Mouse (Mus musculus): ENCODE data around the gene Hyal3. TPM values are rescaled to one million over a fixed set of nuclear protein-coding genes. Genes with fewer than 3 reads are reported as not detected.

Hyal3 gene
- total and polyA plus RNA-seq, 2 experiments from 2014 or later, result 1.9 to 4.9 TPM

DNA sequence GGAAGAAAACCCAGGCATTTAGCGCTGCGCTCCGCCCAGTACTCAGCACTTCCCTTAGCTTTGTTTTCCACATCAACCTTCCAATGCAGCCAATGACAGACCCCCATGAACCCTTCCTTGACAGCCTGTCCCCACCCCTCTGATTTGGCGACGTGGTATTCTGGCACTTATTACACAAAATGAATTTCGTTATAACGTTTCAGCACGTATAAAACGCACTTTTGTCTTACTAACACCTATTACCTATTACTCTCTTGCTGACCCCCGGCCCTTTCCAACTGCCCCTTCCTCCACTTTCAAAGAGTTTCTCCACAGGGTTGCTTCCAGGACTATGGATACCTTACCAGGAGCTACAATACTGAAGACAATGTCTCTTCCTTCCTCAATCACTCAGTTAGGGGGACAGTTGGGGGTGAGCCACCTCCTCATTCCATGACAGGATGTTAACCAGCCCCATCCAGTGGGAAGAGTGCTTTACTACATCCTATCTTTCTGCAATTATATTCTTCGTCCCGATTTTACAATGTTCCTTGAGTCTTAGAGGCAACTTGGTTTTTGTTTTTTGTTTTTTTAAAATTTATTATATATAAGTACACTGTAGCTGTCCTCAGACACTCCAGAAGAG, 32.4 kb downstream of the Hyal3 start:
- no peaks in the 10 kb centered on the region for H3K9me3 ChIP-seq (ENCODE audit: low read length)
- ATAC-seq (no peak; the same call in 1 of the 2 replicates), DNase-seq (ENCODE audit: low spot score) (peak; percentile 64)
- H3K9ac ChIP-seq (replicated peaks; ENCODE audit: low read length), result no peak overlapping the region; the same call in 1 of the 2 replicates
- TF ChIP-seq CTCF (IDR thresholded peaks at IDR 0.05; ENCODE audit: low read depth), result peak; percentile 54; the same call in 1 of the 2 replicates
- H3K27ac ChIP-seq, result peak overlapping the region; percentile 98
- H3K4me2 ChIP-seq (ENCODE audit: low read depth, low read length), result peak overlapping the region; percentile 56
- peaks cover 13% of the 10 kb centered on the region for H3K4me1 ChIP-seq (ENCODE audit: insufficient read depth, low read length)
- H3K4me3 ChIP-seq (ENCODE audit: low read length), result peak overlapping the region; percentile 26; the same call in 1 of the 2 replicates
- 6% methylated on average over 12 of the region's 12 CpGs for WGBS
- peaks cover 20% of the 10 kb centered on the region for H3K36me3 ChIP-seq (ENCODE audit: insufficient read depth, low read length)
- no peaks in the 10 kb centered on the region for H3K27me3 ChIP-seq (ENCODE audit: insufficient read depth, low read length)

DNA sequence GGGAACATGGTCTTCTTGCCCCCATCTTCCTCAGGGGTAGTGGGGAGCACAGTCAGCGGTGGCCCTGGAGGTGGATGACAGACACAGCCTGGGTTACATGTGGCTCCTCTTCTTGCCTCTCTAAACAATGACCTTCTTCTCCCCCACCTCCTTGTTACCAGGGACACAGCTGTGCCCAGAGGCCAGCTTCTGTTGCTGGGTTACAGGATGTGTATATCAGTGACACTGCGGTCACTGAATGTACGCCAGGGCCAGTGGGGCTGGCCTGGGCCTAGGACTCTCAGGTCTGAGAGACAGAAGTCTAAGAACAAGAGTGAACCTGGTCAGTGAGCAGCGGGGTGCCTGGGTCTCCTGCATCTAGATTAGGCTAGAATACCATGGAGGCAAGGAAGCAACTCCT, 34.4 kb downstream of the Hyal3 start:
- peaks cover 13% of the 10 kb centered on the region for H3K4me1 ChIP-seq (ENCODE audit: insufficient read depth, low read length)

DNA sequence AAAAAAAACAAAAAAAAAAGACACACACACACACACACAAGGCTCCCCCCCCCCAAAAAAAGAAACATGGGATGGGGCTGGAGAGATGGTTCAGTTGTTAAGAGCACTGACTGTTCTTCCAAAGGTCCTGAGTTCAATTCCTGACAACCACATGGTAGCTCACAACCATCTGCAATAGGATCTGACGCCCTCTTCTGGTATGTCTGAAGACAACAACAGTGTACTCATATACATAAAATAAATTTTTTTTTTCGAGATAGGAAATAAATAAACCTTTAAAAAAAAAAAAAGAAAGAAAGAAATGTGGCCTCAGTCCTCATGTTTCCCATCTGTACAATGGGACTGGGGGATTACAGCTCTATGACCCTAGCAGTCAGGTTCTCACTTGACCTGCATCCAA, 36.8 kb downstream of the Hyal3 start:
- Histone ChIP-seq H3K4me3 (ENCODE audit: low read length) (no peak overlapping the region), H3K4me1 (ENCODE audit: insufficient read depth, low read length) (no peaks in the 10 kb centered on the region), H3K9me3 (ENCODE audit: low read length) (no peaks in the 10 kb centered on the region), H3K9ac (replicated peaks; ENCODE audit: low read length) (no peak overlapping the region), H3K36me3 (ENCODE audit: insufficient read depth, low read length) (peaks cover 33% of the 10 kb centered on the region), H3K27ac (no peak overlapping the region), H3K27me3 (ENCODE audit: insufficient read depth, low read length) (no peaks in the 10 kb centered on the region), H3K4me2 (ENCODE audit: low read depth, low read length) (no peak overlapping the region)
- TF ChIP-seq CTCF (IDR thresholded peaks at IDR 0.05; ENCODE audit: low read depth), result peak; percentile 25; the same call in 1 of the 2 replicates
- DNase-seq (ENCODE audit: low spot score), result no peak
- WGBS, result 76% methylated on average over 2 of the region's 2 CpGs
- ATAC-seq, result no peak

More for the DNA sequence above, 34.4 kb downstream of the Hyal3 start:
- DNase-seq (ENCODE audit: low spot score) (peak; percentile 25), ATAC-seq (no peak)
- H3K4me2 ChIP-seq (ENCODE audit: low read depth, low read length), result no peak overlapping the region
- no peak overlapping the region for H3K4me3 ChIP-seq (ENCODE audit: low read length)
- H3K9me3 ChIP-seq (ENCODE audit: low read length), result no peaks in the 10 kb centered on the region
- WGBS, result 39% methylated on average over 4 of the region's 4 CpGs
- peaks cover 33% of the 10 kb centered on the region for H3K36me3 ChIP-seq (ENCODE audit: insufficient read depth, low read length)
- no peak overlapping the region for H3K9ac ChIP-seq (replicated peaks; ENCODE audit: low read length)
- TF ChIP-seq CTCF (IDR thresholded peaks at IDR 0.05; ENCODE audit: low read depth), result no peak
- no peaks in the 10 kb centered on the region for H3K27me3 ChIP-seq (ENCODE audit: insufficient read depth, low read length)
- H3K27ac ChIP-seq, result 0 out of 2 replicates have a peak overlapping the region, but pooled peaks have one; percentile 41

DNA sequence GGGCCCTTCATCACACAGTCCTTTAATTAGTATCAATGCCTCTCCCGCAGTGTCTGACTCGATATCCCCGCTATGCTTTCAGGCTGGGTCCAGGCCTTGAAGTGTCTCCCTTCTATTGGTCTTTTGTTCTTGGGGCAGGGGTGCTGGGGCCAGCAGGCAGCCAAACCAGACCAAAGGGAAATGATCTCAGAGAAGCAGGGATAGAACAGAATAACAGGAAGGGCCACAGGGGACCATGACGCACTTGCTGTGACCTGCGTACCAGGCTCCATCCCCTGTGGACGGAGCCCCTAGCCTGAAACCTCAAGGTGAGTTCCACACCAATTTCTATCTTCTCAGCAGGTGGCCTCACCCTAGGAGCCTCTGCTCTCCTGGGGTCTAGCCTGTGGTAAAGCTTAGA, 37.5 kb downstream of the Hyal3 start:
- 79% methylated on average over 6 of the region's 6 CpGs for WGBS
- Histone ChIP-seq H3K9me3 (ENCODE audit: low read length) (no peaks in the 10 kb centered on the region), H3K27ac (peak overlapping the region; percentile 71), H3K4me2 (ENCODE audit: low read depth, low read length) (no peak overlapping the region), H3K4me1 (ENCODE audit: insufficient read depth, low read length) (no peaks in the 10 kb centered on the region), H3K9ac (replicated peaks; ENCODE audit: low read length) (no peak overlapping the region), H3K27me3 (ENCODE audit: insufficient read depth, low read length) (no peaks in the 10 kb centered on the region), H3K4me3 (ENCODE audit: low read length) (no peak overlapping the region), H3K36me3 (ENCODE audit: insufficient read depth, low read length) (peaks cover 36% of the 10 kb centered on the region)
- no peak for TF ChIP-seq CTCF (IDR thresholded peaks at IDR 0.05; ENCODE audit: low read depth)
- DNase-seq (ENCODE audit: low spot score) (no peak), ATAC-seq (no peak)

DNA sequence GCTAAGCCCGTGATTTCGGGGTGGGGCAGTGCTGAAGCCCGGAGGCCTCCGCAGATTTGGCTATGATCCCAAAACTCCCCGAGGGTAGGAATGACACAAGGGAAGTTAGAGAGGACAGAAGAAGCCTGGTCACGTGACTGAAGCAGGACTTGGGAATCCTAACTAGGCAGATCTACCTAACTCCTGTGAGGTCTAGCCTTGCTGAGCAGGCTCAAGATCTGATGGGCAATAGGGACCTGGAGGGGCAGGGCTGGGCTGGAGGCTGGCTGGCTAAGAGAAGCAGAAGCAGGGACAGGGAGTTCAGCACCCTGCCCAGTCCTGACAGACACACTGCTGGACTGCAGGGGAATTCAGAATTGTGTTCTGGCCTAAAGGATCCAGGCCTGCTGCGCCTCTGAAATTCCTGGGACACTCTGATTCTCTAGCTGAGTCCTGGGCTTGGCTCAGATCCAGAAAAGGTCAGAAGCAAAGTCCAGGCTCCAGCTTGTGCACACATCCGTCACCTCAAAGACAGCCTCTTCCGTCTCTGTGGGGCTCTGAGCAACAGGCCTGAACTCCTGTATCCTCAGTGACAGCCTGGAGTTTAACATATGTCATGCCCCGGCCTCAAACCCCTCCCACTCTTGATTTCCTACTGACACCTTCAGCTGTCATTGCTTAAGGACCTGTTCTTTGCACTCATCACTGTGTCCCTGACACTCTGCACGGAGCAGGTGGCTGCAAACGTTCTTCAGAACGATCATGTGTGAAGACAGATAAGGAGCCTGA, 38.3 kb downstream of the Hyal3 start:
- ATAC-seq (peak; percentile 25; the same call in 1 of the 2 replicates), DNase-seq (ENCODE audit: low spot score) (peak; percentile 62)
- no peaks in the 10 kb centered on the region for H3K9me3 ChIP-seq (ENCODE audit: low read length)
- no peaks in the 10 kb centered on the region for H3K4me1 ChIP-seq (ENCODE audit: insufficient read depth, low read length)
- peak overlapping the region; percentile 71 for H3K27ac ChIP-seq
- no peaks in the 10 kb centered on the region for H3K27me3 ChIP-seq (ENCODE audit: insufficient read depth, low read length)
- WGBS, result 23% methylated on average over 13 of the region's 13 CpGs
- peaks cover 38% of the 10 kb centered on the region for H3K36me3 ChIP-seq (ENCODE audit: insufficient read depth, low read length)
- no peak overlapping the region for H3K9ac ChIP-seq (replicated peaks; ENCODE audit: low read length)
- TF ChIP-seq CTCF (IDR thresholded peaks at IDR 0.05; ENCODE audit: low read depth), result no peak
- no peak overlapping the region for H3K4me3 ChIP-seq (ENCODE audit: low read length)
- no peak overlapping the region for H3K4me2 ChIP-seq (ENCODE audit: low read depth, low read length)

DNA sequence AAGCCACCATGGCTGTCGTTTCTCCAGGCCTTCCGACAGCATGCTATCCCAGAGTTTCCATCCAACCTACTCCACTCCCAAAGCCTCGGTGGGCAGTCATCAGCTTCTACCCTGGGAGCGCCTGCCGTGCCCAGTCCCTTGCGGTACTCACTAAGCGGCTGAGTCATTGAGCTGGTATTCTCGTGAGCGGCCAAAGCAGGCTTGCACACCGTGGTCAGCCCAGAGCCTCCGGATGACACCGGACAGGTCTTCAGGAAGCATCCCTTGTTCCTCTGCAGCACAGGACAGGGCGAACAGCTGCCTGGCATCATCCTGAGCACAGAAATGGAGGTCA, 38.9 kb downstream of the Hyal3 start:
- peaks cover 38% of the 10 kb centered on the region for H3K36me3 ChIP-seq (ENCODE audit: insufficient read depth, low read length)

More for the DNA sequence above, 38.9 kb downstream of the Hyal3 start:
- no peak overlapping the region for H3K4me3 ChIP-seq (ENCODE audit: low read length)
- H3K4me1 ChIP-seq (ENCODE audit: insufficient read depth, low read length), result no peaks in the 10 kb centered on the region
- no peaks in the 10 kb centered on the region for H3K9me3 ChIP-seq (ENCODE audit: low read length)
- ATAC-seq (0 out of 2 replicates have a peak, but pooled peaks have one; percentile 4), DNase-seq (ENCODE audit: low spot score) (no peak)
- no peak overlapping the region for H3K4me2 ChIP-seq (ENCODE audit: low read depth, low read length)
- H3K9ac ChIP-seq (replicated peaks; ENCODE audit: low read length), result no peak overlapping the region
- no peaks in the 10 kb centered on the region for H3K27me3 ChIP-seq (ENCODE audit: insufficient read depth, low read length)
- WGBS, result 52% methylated on average over 13 of the region's 13 CpGs
- peak overlapping the region; percentile 71; the same call in 1 of the 2 replicates for H3K27ac ChIP-seq
- no peak for TF ChIP-seq CTCF (IDR thresholded peaks at IDR 0.05; ENCODE audit: low read depth)

Measured in hindbrain, postnatal 0 days (tissue).